Mouse (Mus musculus) kidney, adult 18-20 months (tissue): ENCODE data around the gene Klhl8.

Experiments
- DNase-seq: peaks from one replicate; pipeline ENCODE4 v3.0.0; 2021

The Klhl8 gene

DNA sequence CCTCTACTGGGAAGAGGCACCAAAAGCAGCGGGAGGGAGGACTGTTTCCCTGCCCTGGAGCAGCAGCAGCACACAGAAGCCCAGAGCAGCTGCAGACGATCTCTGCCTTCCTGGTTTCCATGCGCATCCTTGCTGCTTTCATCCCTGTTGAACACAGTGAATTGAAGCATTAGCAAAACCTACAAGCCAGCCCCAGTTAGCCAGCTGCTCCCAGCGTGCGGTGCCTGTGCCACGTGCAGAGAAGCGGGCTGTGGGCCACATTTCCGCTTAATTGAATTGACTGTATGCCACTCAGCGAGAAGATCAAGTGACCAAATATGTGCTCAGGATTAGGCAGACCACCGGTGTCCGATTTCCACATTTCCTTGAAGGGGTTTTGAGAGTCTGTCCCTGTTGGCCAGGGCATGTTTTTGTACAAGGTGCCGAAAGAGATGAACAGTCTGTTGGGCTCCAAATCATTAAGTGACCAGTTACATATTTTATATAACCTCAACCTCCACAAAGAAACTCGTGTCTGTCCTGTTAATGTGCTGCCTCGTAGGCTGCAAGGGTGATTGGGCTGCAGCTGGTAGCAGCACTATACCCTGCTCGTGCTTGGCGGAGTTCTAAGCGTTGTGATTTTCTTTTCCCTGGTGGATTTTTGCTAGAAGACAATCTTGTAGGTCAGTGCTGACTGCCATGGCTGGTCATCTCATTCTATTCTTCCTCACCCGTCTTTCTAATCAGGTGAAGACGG is 65.5 kb downstream of the Klhl8 start:
- no peak for DNase-seq

DNA sequence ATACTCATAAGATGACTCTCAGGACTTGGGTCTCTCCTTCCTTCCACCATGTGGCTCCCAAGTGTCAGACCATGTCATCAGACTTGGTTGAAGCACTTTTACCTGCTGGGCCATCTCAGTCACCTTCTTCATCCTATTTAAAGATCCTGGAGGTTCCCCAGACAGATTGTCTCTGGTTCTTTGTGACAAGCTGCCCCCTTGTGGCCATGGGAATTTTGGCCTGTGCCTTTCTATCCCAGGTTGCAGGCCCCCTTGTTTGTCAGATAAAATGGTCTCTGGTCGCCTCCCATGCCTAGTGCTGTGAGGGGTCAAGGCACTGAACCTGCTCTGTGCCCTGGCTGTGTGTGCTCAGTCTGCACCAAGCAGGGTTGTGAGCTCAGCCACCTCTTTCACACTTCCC is 67.1 kb downstream of the Klhl8 start:
- peak; percentile 63 for DNase-seq

DNA sequence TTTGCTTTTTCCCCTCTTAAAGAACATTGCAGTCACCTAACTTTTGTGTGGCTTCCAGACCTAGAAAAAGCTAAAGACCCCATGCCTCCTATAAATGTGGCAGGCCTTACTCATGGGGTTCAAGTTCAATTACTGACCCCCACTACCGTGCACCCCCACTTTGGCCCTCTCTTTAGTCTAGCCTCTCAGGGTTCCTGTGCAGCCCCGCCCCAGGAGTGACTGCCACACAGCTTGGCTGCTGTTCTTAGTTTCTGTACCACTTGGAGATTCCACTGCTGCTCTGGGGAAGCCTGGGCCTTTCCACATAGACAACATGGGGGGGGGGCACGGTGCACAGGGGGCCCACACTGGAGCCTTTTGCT is 71.8 kb downstream of the Klhl8 start:
- DNase-seq: no peak

DNA sequence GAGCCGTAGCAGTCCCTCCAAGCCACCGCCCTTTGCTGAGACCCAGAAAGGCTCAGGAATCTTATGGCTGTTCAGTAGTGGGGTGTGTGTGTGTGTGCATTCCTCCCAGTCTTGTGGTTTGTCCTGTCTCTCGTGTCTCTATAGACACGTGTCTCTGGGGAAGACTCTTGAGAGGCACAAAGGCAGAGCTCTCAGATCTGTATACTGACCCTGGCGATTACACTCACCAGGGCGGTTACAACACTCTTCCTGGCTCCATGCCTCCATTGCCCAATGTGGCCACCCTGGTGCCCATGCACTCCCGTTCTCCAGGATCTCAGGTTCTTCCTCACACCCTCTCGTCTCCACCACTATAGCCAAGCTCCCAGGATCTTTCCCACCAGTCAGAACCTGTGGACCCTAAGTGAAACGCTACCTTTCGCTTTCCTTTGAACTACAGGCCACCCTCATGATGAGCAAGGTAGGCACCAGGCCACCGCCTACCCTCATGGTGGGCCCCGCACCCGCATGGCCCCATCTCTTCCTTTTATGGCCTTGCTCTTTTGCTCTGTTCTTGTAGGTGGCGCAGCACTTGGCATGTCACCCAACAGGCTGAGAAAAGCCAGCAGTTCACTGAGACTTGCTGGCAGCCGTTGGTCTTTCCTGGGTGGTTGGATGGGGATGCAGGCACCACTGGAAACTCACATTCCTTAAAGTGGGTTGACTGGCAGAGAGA is 72.4 kb downstream of the Klhl8 start:
- peak; percentile 37 for DNase-seq

DNA sequence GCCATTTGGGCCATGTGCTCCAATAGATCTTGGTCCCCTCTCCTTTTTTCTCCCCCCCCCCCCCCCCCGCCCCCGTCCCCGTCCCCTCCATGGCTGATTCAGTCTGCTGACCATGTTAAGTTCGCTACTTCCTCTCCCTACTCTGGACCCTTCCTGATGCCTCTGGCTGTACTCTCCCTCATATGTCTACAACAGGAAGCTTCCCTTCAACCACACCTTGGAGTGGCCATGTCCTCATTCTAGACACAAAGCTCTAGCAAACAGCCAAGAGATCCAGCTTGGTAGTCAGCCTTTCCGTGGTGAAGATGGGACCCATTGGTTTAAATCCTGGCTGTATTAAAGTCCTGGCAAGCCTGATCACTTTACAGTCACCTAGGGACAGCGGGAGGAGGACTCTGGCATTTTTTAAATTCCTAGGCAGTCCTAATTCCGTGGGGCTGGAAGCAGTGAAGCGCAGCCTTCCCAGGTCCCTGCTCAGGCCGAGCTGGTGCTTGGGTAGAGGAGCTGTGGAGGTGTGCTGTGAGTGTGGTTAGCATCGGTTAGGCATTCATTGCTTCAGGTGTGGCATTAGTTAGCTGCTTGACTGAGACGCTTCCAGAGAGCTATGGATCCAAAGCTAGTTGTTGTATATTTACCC is 74.8 kb downstream of the Klhl8 start:
- DNase-seq: peak; percentile 77

DNA sequence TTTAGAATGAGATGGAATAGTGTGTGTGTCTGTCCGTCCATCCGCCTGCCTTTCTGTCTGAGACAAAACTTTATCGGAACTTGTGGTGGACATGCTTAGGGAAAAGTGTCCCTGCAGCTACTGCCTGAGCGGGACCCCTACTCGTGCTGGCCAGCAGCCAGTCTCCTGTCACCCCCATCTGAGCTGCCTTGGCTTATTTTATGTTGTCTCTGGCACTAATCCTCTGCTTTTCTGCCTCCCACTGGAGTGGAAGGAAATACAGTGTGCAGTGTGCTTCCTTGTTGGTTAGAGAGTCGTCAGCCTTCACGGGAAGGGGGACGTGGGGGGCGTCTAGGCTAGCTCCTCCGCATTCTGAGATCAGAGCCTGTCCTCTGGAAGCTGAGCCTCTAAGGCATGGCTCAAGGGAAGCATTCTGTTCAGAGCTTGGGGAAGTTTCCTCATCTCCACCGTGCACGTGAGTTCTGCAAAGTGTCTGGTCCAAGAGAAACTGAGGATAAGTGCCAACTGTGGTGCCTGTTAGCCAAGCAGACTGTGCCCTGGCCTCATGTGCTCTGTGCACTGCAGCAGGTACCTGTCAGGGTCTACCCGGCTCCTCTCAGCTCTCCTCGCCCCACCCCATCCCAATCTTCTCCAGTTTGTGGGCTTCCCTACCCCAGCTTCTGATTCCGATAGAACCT is 75.5 kb downstream of the Klhl8 start:
- DNase-seq: peak; percentile 64

DNA sequence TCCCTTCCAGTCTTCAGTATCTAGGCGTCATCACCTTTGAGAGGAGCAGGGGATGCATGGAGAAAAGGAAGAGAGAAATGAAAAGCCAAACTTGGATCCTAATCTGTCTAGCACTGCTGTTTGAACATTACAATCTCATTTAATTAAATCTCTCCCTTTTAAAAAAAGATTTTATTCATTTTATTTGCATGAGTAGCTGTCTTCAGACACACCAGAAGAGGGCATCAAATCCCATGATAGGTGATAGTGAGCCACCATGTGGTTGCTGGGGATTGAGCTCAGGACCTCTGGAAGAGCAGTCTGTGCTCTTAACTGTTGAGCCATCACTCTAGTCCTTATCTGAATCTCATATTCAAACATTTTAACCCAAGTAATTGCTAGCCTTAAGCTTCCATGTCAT is 80.2 kb downstream of the Klhl8 start:
- DNase-seq: no peak

DNA sequence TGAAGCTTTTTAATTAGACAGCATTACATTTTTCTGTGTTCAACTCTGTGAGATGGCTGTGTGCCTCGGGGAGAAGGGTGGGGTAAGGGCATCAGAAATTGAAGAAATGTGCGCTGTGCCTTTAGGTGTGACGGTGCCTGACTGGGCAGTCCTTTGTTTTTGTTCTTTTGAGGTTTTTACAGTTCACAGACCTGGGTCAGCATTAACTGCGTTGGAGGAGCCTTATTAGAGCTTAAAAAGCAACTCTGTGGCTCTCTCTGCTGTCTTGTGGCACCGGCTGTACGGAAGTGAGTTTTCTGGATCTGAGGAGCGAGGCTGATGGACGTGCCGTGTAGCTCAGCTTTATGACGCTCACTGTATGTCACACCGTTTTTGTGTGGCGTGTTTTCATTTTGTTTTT is 81.9 kb downstream of the Klhl8 start:
- no peak for DNase-seq

DNA sequence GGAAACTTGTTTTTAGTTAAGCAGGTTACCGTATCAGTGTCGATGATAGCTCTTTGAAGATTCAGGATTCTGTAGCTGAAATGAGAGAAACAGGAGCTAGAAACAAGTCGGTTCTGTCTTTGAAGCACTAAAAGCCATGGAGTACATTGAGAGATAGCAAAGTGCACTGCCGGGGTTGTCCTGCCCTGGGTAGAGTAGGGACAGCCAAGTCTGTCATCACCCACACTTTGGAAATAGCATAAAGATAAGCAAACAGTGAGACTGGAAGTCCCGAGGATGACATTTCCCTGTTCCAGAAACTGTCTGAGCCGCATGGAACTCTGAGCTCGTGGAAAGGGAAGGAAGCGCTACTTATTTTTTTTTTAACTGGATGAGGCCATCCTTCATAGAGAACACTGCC is 82.3 kb downstream of the Klhl8 start:
- DNase-seq: no peak

DNA sequence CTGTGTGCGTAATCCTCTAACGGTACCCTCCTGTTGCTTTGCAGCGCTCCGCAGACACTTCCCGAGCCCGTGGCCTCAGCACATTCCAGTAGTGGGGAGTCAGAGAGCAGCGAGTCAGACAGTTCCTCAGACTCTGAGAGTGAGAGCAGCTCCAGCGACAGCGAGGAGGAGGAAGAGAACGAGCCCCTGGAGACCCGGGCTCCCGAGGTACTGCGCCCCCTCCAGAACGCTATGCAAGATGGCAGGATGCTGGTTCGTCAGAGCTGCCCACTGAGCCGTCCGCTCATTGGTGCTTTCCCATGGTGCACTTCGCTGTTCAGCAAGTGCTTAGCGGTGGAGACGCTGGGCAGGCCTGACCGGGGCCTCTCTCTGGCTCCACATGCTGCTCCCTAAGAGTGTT is 82.8 kb downstream of the Klhl8 start:
- no peak for DNase-seq

DNA sequence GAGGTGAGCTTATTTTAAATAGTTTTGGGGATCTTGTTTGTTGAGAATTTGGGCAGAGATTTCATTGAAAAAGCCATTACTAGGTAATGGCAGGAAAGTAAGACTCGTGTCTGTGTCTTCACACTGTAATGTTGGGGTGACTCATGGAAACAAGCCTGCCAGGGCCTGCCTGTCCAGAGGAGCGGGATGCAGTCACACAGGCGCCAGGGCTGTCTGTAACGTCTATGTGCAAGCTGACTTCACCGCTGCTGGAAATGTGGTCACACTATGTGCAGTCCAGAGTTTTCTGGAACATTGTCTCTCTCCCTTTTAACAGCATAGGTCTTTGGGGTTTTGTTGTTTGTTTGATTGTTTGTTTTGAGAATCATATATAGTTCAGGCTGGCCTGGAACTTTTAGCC is 88.1 kb downstream of the Klhl8 start:
- DNase-seq: no peak

DNA sequence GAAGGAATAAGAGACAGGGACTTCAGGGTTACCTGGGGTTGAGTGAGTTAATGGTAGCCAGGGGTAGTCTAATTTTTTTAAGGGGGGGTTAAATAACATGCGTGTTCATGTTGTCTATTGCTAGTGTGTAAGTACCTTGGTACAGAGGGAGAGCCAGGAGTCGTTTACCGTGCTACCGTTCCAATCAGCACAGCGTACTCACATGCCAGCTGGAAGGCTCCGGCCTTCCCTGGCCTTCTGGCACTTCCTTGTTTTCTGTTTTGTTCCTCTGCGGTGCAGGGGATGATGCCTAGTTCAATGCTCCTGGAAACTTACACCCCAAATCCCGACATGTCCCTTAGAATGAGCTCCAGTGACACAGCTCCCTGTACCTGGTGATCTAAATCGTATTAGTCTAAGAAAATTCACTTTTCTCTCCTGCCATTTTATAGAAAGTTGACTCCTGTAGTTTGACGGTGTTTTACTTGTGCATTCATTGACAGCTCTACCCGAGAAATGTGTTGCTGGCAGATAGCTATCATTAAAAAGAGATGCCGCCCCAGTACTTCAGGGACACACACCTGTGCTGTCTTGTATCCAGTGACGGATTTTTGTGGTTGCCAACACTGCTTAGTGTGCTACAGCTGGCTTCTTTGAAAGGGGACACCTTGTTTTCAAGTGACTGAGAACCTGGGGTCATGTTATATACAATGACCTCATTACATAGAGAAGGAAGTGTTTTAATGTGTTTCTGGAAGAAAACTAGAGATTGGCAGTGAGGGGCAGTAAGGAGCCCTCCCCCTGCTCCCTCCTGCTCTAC is 89.4 kb downstream of the Klhl8 start:
- no peak for DNase-seq

DNA sequence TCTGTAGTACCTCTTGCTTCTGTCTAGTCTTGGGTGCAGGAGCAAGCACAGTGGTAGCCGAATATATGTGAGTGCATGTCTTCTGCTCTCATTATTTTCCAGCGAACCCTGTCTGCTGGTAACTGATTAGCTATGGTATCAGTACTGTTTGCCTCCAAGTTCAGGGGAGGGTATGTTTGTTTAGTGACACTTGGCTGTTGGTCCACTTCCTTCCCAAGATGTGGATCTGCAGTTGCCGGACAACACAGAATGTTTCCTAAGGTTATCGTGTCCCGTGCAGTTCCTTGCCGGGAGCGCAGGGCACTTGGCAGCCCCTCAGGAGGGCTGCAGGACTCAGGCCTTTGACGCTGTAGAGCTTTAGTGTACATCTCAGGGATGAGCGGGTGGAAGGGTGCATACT is 90.0 kb downstream of the Klhl8 start:
- DNase-seq: no peak

DNA sequence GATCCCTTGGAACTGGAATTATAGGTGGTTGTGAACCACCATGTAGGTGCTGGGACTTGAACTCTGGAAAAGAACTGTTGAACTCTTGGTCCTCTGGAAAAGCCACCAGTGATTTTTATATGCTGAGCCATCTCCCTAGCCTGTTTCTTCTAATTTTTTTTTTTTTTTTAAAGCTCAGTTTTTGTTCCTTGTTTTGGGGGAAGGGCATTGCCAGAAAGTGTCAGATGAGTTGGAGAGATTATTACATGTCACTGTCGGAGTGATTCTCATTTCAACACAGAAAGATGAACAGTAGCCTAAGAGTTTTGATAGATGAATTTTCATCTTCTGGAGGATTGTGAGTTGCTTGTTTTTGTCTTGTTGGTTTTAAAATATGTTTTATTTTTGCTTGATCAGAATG is 91.4 kb downstream of the Klhl8 start:
- no peak for DNase-seq

DNA sequence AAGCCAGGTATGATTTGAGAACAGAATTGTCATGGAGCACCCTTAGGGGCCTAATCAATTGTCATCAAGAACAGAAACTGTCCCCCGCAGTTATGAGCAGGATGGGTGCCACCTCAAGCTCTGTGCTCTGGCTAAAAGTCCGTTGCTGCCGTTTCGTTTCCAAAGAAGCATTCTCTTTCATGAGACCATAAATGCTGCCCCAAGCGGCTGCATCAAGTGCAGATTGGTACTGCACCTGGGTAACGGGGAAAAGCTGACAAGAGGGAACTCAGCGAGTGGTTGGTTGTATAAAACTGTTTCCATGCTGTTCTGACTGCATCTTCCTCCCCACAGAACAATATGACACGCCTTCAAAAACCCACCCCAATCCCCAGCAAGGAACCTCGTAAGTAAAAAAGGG is 92.5 kb downstream of the Klhl8 start:
- no peak for DNase-seq

DNA sequence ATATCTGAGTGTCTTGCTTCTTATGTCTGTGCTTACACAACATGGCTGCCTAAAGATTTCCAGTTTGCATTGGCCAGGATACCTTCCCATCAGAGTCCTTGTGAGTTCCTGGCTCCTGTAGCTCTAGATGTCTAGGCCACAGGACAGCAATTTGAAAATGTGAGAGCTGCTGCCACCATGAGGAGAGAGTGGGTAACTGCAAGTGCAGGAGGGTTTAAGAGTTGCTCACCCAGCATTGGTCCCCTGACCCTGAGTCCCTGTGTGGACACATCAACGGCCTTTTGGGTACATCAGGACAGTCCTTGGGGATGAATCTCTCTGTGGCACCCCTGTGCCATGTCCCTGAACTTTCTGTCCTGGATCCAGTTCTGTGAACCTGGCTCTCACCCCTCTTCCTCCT is 93.3 kb downstream of the Klhl8 start:
- DNase-seq: peak; percentile 83

DNA sequence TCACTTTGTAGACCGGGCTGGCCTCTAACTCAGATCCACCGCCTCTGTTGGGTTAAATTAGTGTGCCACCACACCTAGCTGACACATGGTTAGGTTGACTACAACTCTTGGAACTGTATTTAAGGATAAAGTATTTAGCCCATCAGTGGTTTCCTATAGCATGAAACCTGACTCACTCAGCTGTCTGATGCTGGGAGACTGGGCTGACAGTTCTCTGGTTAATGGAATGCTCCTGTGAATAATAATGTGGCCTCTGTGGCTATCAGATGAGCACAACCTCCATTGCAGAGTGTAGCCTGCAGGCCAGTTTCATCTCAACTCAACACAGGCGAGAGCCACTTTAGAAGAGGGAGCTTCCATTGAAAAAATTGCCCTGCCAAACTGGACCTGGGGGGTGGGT is 94.3 kb downstream of the Klhl8 start:
- DNase-seq: no peak

DNA sequence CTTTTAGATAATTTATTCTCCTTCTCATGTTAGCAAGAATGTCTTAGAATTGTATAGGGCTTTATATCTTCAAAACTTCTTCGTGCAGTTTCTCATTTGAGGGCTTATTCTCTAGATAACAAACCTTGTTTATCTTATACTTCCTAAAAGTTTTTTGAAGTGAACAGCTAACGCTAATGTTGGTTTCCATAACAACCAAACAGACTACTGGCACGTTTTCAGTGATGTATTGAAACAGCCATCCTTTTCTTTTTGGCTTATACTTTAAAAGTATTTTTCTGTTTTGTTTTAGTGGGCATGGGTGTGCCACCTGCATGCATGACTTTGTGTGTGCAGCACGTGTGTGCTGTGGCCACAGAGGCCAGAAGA is 95.8 kb downstream of the Klhl8 start:
- DNase-seq: no peak

DNA sequence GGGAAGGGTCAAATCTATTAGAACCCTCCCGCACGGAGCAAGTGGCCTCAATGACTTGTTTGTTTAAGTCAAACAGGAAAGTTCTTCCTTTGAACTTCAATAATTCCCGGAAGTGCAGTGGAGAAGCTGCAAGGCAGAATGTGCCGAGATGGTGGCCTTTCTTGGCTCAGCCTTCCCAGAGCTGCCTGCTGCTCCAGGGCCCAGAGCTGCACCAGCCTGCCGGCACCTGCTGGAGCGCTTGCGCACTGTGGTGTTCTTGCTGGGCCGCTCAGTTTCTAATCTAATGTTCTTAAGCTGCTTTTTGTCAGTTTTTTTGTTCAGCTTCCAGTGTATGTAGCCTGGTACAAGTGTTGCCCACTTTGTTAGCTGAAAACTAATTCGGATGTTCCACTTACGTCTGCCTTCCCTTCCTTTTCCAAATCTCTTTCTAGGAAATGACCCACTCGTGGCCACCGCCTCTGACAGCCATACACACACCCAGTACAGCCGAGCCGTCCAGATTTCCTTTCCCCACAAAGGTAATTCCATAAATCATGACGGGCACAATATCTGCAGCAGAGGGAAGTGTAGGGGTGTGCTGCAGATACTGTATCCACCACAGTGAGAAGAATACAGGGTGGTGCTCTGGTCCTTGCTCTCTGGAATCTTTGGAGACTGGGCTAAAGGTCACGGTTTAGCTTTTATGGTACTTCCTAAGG is 96.4 kb downstream of the Klhl8 start:
- DNase-seq: no peak

DNA sequence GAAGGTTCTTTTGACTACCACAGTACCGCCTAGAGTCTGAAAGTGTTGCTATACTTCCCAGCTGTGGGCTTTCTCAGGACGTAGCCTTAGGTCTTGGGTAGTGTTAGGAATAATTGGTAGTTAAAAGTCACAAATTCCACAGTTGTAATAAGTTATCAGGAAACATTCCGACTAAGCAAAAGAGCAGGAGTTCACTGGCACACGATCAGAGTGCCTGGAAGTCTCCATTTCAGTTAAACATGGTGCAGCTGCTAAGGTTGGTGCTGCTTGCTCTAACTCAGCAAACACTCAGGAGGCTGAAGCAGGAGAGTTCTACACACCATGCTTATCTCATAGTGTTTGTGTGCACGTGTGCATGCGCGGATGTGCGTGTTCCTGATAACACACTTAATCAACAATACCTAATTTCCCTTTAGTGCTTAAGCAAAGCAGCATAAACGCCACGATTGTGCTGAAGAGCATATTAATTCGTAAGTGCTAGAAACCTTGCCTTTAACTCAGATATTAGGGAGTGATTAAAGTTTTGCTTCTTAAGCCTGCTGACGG is 97.0 kb downstream of the Klhl8 start:
- DNase-seq: no peak

DNA sequence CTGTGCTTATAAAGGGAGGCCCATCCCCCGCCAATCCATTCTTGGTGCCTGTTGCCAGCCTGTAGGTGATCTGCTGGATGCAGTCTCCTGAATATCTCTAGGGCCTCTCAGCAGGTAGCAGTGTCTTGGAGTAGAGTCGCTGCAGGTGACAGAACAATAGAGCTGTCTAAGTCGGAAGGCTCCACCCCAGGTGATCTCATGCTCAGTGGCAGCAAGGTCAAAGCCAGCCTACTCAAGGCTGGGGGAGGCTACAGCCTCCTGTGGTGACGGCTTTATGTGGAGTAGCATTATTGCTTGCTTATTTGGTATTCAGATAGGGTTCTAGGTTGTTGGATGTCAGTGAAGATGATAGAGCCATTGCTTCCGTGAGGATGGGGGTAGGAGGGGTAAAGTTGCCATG is 97.8 kb downstream of the Klhl8 start:
- no peak for DNase-seq
